Mouse (Mus musculus) embryonic facial prominence, embryonic 13.5 days (tissue): ENCODE results near the gene Dcakd. TPM values are rescaled to one million over a fixed set of nuclear protein-coding genes. Genes with fewer than 3 reads are reported as not detected.
A peak's percentile ranks its signal among the peaks of the same experiment; 100 is the strongest.

Source experiments
- ATAC-seq: fragments of 200-750 bp; cut with Nextera tagmentation; 2 replicates; pipeline ENCODE4 v1.8.0; 2017; ENCODE audit warnings: low read depth; ENCODE audit not compliant: insufficient number of reproducible peaks, insufficient read depth, low FRiP score, low TSS enrichment
- H3K27ac ChIP-seq: fragments of 300-500 bp; sonication (generic); 2 replicates; pipeline ENCODE4 v1.5.1; 2015; ENCODE audit warnings: moderate library complexity, mild to moderate bottlenecking, inconsistent platforms
- H3K27me3 ChIP-seq: fragments of 300-500 bp; sonication (generic); 2 replicates; pipeline ENCODE4 v1.6.1; 2015; ENCODE audit warnings: mild to moderate bottlenecking, inconsistent platforms
- H3K36me3 ChIP-seq: fragments of 300-500 bp; sonication (generic); 2 replicates; pipeline ENCODE4 v1.6.1; 2015; ENCODE audit warnings: mild to moderate bottlenecking, inconsistent platforms
- H3K4me1 ChIP-seq: fragments of 300-500 bp; sonication (generic); 2 replicates; pipeline ENCODE4 v1.6.1; 2015; ENCODE audit warnings: inconsistent platforms
- H3K4me2 ChIP-seq: fragments of 300-500 bp; sonication (generic); 2 replicates; pipeline ENCODE4 v1.6.1; 2015; ENCODE audit warnings: moderate library complexity, mild to moderate bottlenecking, inconsistent platforms
- H3K4me3 ChIP-seq: fragments of 300-500 bp; sonication (generic); 2 replicates; pipeline ENCODE4 v1.5.1; 2015; ENCODE audit warnings: mild to moderate bottlenecking, inconsistent platforms
- H3K9ac ChIP-seq: fragments of 300-500 bp; sonication (generic); 2 replicates; pipeline ENCODE4 v1.6.1; 2015; ENCODE audit warnings: mild to moderate bottlenecking, inconsistent platforms
- H3K9me3 ChIP-seq: fragments of 300-500 bp; sonication (generic); 2 replicates; pipeline ENCODE4 v1.6.1; 2016; ENCODE audit warnings: inconsistent platforms
- WGBS: fragments of 180-500 bp; shearing (Covaris S2); methylation state at CpG from one replicate; pipeline ENCODE4 v1.1.7; 2015; ENCODE audit warnings: mixed read lengths; 5-methylcytosine and 5-hydroxymethylcytosine counted together
- polyA plus RNA-seq: library from polyadenylated mRNA; unstranded; fragments of >200 nt; fragmentation: Nextera tagmentation; extraction: Ambion mirVana; gene quantifications from 2 replicates; pipeline ENCODE4 v1.2.1, GENCODE M21; 2015

Gene Dcakd
- polyA plus RNA-seq, 1 experiment from 2014 or later = 189 TPM

GRCm38 (mm10) chr11:103003210-103003609, 24.9 kb downstream of the Dcakd start:
- 38% methylated on average over 5 of the region's 5 CpGs for whole genome bisulfite sequencing
- Histone ChIP-seq H3K4me2 (no peak overlapping the region), H3K36me3 (peaks cover 44% of the 10 kb centered on the region), H3K4me3 (no peak overlapping the region), H3K9me3 (no peaks in the 10 kb centered on the region), H3K9ac (no peak overlapping the region), H3K27ac (peak overlapping the region; percentile 49; the same call in 1 of the 2 replicates), H3K27me3 (no peaks in the 10 kb centered on the region), H3K4me1 (peaks cover 20% of the 10 kb centered on the region; the same call in 1 of the 2 replicates)
- no peak for ATAC-seq

GRCm38 (mm10) chr11:103001063-103001462, 27.1 kb downstream of the Dcakd start:
- Histone ChIP-seq H3K4me3 (no peak overlapping the region), H3K9me3 (no peaks in the 10 kb centered on the region), H3K27ac (no peak overlapping the region), H3K36me3 (peaks cover 52% of the 10 kb centered on the region), H3K4me2 (no peak overlapping the region), H3K4me1 (peaks cover 15% of the 10 kb centered on the region; the same call in 1 of the 2 replicates), H3K9ac (no peak overlapping the region), H3K27me3 (no peaks in the 10 kb centered on the region)
- no peak for ATAC-seq
- WGBS = 66% methylated on average over 5 of the region's 5 CpGs

- ATAC-seq = no peak
- Histone ChIP-seq H3K4me1 (peaks cover 12% of the 10 kb centered on the region; the same call in 1 of the 2 replicates), H3K27ac (no peak overlapping the region), H3K36me3 (peaks cover 61% of the 10 kb centered on the region), H3K4me3 (no peak overlapping the region), H3K9ac (0 out of 2 replicates have a peak overlapping the region, but pooled peaks have one; percentile 16), H3K9me3 (no peaks in the 10 kb centered on the region), H3K27me3 (no peaks in the 10 kb centered on the region), H3K4me2 (no peak overlapping the region)
- 86% methylated on average over 16 of the region's 16 CpGs for WGBS
Observed at GRCm38 (mm10) chr11:103000111-103000510, 28.0 kb downstream of the Dcakd start.

DNA sequence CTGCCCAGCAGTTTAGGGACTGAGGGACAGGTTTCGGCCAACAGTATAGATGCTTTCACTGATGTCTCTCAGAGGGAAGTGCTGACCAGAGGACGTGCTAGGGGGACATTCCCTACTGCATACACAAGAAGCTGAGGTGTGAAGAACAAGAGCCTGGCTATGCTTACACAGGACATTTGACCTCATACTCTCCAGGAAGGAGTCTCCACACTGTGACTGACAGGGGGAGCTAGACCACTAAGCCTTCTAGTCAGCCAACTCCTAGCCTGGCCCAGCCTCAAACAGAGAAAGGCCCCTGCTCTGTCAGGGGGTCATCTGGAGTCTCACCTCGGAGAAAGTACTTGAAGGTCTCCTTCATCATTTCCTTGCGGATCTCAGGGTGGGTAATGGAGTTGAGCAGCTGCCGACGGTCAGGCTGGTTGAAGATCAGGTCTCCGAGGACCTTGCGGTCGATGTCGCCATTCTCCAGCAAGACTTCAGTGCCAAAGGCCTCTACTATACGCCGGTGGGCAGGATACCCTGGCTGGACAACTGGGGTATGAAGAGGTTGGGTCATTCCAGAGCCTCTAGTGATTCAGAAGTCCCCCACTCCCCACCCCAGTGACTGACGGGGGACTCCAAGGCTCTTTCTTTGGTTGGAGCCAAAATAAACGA, 28.7 kb downstream of the Dcakd start:
- peaks cover 63% of the 10 kb centered on the region for H3K36me3 ChIP-seq
- no peak for ATAC-seq
- H3K9ac ChIP-seq = no peak overlapping the region
- H3K4me2 ChIP-seq = no peak overlapping the region
- 87% methylated on average over 14 of the region's 14 CpGs for WGBS
- H3K27me3 ChIP-seq = no peaks in the 10 kb centered on the region
- H3K27ac ChIP-seq = no peak overlapping the region
- no peaks in the 10 kb centered on the region for H3K9me3 ChIP-seq
- H3K4me3 ChIP-seq = no peak overlapping the region
- H3K4me1 ChIP-seq = peaks cover 9% of the 10 kb centered on the region; the same call in 1 of the 2 replicates

- H3K9ac ChIP-seq = no peak overlapping the region
- H3K9me3 ChIP-seq = no peaks in the 10 kb centered on the region
- peaks cover 67% of the 10 kb centered on the region for H3K36me3 ChIP-seq
- no peak overlapping the region for H3K4me3 ChIP-seq
- H3K27me3 ChIP-seq = no peaks in the 10 kb centered on the region
- no peak overlapping the region for H3K4me2 ChIP-seq
- H3K27ac ChIP-seq = no peak overlapping the region
- ATAC-seq = no peak
- 73% methylated on average over 14 of the region's 14 CpGs for WGBS
- peaks cover 9% of the 10 kb centered on the region; the same call in 1 of the 2 replicates for H3K4me1 ChIP-seq
Observed at GRCm38 (mm10) chr11:102998577-102999316, 29.4 kb downstream of the Dcakd start.

DNA sequence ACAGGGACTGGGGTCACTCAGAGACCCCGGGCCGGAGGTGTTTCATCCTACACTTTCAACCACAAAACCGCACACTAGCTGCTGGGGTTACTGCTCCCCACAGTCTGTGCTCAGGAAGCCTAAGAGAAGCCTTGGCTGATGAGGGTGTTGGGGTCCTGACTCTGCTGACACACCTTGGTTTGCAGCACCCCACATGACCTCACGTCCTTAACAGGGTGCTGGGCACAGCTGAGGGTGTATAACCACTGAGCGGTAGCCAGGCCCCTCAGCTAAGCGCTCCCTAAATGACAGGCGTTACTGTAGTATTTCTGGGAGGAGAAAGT, 29.9 kb downstream of the Dcakd start:
- Histone ChIP-seq H3K9ac (no peak overlapping the region), H3K27ac (no peak overlapping the region), H3K4me2 (no peak overlapping the region), H3K4me1 (peaks cover 4% of the 10 kb centered on the region; the same call in 1 of the 2 replicates), H3K27me3 (no peaks in the 10 kb centered on the region), H3K4me3 (no peak overlapping the region), H3K9me3 (no peaks in the 10 kb centered on the region), H3K36me3 (peaks cover 71% of the 10 kb centered on the region)
- ATAC-seq = no peak
- 94% methylated on average over 7 of the region's 7 CpGs for WGBS

GRCm38 (mm10) chr11:102996991-102997770, 31.0 kb downstream of the Dcakd start:
- WGBS = 94% methylated on average over 12 of the region's 12 CpGs
- ATAC-seq = no peak

GRCm38 (mm10) chr11:102996385-102996784, 31.7 kb downstream of the Dcakd start:
- Histone ChIP-seq H3K4me2 (no peak overlapping the region), H3K36me3 (peaks cover 71% of the 10 kb centered on the region), H3K27ac (no peak overlapping the region), H3K27me3 (peaks cover 13% of the 10 kb centered on the region), H3K9ac (0 out of 2 replicates have a peak overlapping the region, but pooled peaks have one; percentile 21), H3K4me3 (no peak overlapping the region), H3K4me1 (peaks cover 7% of the 10 kb centered on the region), H3K9me3 (no peaks in the 10 kb centered on the region)
- ATAC-seq = no peak
- 78% methylated on average over 7 of the region's 7 CpGs for WGBS

More at GRCm38 (mm10) chr11:102996991-102997770, 31.0 kb downstream of the Dcakd start:
- Histone ChIP-seq H3K4me2 (no peak overlapping the region), H3K27ac (no peak overlapping the region), H3K4me1 (no peaks in the 10 kb centered on the region; the same call in 1 of the 2 replicates), H3K4me3 (no peak overlapping the region), H3K9ac (no peak overlapping the region), H3K27me3 (peaks cover 5% of the 10 kb centered on the region), H3K36me3 (peaks cover 71% of the 10 kb centered on the region), H3K9me3 (no peaks in the 10 kb centered on the region)

DNA sequence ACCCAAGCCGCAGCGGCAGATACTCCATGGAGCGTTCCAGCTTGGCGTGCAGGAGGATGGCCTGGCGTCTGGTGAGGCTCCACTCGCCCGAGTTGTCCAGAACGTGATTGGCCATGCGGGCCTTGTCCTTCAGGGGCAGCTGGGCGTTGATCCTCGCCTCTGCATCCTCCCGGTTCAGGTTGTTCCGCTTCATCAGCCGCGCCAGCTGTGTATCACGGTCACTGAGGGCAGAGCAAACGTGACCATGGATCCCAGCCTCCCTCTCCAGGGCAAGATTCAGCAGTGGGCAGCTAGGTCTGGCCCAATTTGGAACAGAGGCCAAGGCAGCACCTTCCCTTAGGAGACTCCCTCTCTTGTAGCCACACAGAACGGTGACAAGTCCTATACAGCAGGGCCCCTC, 33.2 kb downstream of the Dcakd start:
- no peak for ATAC-seq
- H3K9me3 ChIP-seq = no peaks in the 10 kb centered on the region
- peaks cover 16% of the 10 kb centered on the region for H3K4me1 ChIP-seq
- no peak overlapping the region for H3K27ac ChIP-seq
- H3K4me3 ChIP-seq = no peak overlapping the region
- 87% methylated on average over 18 of the region's 18 CpGs for WGBS
- peaks cover 26% of the 10 kb centered on the region for H3K27me3 ChIP-seq
- H3K36me3 ChIP-seq = peaks cover 65% of the 10 kb centered on the region
- no peak overlapping the region for H3K9ac ChIP-seq
- no peak overlapping the region for H3K4me2 ChIP-seq

DNA sequence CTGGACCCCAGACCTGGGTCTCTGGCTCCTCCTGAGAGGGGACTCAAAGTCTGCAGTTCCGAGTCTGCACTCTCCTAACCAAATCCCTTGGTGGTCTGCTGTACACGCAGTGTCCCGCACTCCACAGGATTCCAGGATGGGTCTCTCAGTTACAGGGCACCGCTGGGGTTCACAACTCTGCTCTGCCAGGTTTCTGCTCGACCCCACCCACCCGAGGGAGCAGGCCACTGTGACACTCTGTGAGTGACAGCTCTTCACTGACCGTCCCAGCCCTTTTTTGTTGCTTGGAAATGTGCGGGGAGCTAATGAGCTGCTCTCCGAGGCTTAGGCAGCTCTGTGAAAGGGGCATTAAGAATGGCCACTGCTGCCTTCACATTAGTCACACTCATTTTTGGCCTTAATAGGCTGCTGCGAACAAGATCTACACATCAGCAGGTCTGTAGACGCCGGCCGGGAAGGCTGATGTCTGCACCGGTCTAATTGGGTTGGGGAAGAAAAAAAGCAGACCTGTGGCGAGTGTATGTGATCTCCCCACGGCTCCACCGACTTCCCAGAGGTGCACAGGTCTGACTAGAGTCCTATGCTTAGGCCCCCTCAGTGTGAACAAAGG, 34.6 kb downstream of the Dcakd start:
- no peak overlapping the region for H3K9ac ChIP-seq

DNA sequence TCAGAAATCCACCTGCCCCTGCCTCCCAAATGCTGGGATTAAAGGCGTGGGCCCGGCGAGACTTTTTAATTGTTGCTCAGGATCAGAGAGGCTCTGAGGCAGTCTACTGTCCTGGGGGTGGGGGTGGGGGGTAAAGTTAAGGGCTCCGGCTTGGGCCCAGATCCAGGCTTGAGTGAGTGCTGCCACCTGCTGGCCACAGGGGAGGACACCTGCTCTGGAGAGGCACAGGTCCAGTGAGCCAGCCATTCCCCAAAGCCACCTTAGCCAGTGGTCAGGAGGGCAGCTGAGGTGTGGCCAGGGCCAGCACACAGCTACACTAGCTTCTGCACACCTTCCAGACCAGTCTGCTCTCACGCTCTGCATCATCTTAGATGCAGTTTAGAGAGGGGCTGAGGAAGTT, 35.2 kb downstream of the Dcakd start:
- 3% methylated on average over 5 of the region's 5 CpGs for WGBS
- no peak overlapping the region for H3K9ac ChIP-seq
- no peak for ATAC-seq

More for the DNA sequence above, 34.6 kb downstream of the Dcakd start:
- H3K4me3 ChIP-seq = no peak overlapping the region
- H3K4me2 ChIP-seq = no peak overlapping the region
- H3K36me3 ChIP-seq = peaks cover 50% of the 10 kb centered on the region
- peaks cover 23% of the 10 kb centered on the region for H3K4me1 ChIP-seq
- peaks cover 40% of the 10 kb centered on the region for H3K27me3 ChIP-seq
- 45% methylated on average over 17 of the region's 17 CpGs for WGBS
- H3K27ac ChIP-seq = no peak overlapping the region; the same call in 1 of the 2 replicates
- no peak for ATAC-seq
- no peaks in the 10 kb centered on the region for H3K9me3 ChIP-seq

More for the DNA sequence above, 35.2 kb downstream of the Dcakd start:
- peaks cover 45% of the 10 kb centered on the region for H3K27me3 ChIP-seq
- no peaks in the 10 kb centered on the region for H3K9me3 ChIP-seq
- no peak overlapping the region for H3K27ac ChIP-seq
- peaks cover 23% of the 10 kb centered on the region for H3K4me1 ChIP-seq
- peaks cover 45% of the 10 kb centered on the region for H3K36me3 ChIP-seq
- H3K4me2 ChIP-seq = no peak overlapping the region
- no peak overlapping the region for H3K4me3 ChIP-seq
